8 mouse cellular contexts compared by ENCODE assay signal in the genomic region with DNA sequence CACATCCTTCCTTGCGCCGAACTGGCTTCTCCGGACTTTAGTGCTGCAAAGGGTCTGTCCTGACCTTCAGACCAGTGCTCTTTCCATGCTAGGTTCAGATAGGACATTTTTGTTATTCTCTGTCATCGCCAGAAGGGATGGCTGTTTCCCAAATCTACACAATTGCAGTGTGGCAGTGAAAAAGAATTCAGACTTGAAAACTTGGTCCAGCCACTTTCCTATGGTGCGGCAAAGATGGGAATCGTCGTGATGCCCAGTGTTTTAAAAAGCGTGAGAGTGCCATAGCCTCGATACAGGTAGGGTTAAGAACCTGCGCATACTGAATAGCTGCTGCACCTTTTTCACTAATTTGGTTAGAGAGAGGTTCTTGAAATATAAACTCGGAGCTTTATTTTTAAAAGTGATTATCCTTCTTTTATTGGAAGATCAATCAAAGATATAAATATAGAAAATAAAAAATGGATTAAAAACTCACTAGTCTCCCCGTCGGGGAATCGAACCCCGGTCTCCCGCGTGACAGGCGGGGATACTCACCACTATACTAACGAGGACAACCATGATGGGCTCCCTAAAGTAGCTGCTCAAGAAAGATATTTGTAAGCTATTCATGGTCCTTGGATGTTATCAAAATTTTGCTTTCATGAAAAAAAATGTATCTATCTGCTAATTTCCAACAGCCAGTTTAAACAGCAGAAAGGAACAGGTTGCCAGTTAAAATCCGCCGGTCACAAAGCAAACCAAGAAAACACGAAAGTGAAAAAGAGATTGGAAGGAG. TPM values are rescaled to one million over a fixed set of nuclear protein-coding genes. Genes with fewer than 3 reads are reported as not detected.
DNase-seq lines count a peak whose midpoint lies in the region; ATAC-seq and TF ChIP-seq lines count a peak whose summit lies in the region.

No protein-coding gene starts in this region.

- DNase-seq in liver = peak; percentile 76

- H3ac ChIP-seq in C2C12 (ENCODE audit: control insufficient read depth, insufficient read length, low read depth) (peak overlapping the region; percentile 53), myocyte (ENCODE audit: control insufficient read depth, insufficient read length) (no peak overlapping the region)

- peak; percentile 40 for ATAC-seq in erythroblast, adult 5-6 weeks (replicated peaks; ENCODE audit: low FRiP score, poor library complexity, severe bottlenecking)
- ATAC-seq in heart, embryonic 12.5 days (ENCODE audit: insufficient number of reproducible peaks, low FRiP score) = peak; percentile 77
- ATAC-seq in kidney, embryonic 16.5 days (ENCODE audit: low FRiP score, low TSS enrichment) = peak; percentile 55; the same call in 1 of the 2 replicates
- no peak; the same call in 1 of the 2 replicates for ATAC-seq in stomach, embryonic 14.5 days (ENCODE audit: insufficient number of reproducible peaks, insufficient read depth, low FRiP score, low read depth)

- H3K79me2 ChIP-seq in C2C12 (ENCODE audit: control insufficient read depth, insufficient read depth) (no peaks in the 10 kb centered on the region), myocyte (ENCODE audit: control insufficient read depth, insufficient read depth) (no peaks in the 10 kb centered on the region)

- WGBS in heart, embryonic 12.5 days = 3% methylated on average over 22 of the region's 22 CpGs
- WGBS in kidney, embryonic 16.5 days = 2% methylated on average over 22 of the region's 22 CpGs
- WGBS in stomach, embryonic 14.5 days = 3% methylated on average over 22 of the region's 22 CpGs

- H3K9me3 ChIP-seq in heart, embryonic 12.5 days (replicated peaks) = no peaks in the 10 kb centered on the region
- H3K9me3 ChIP-seq in kidney, embryonic 16.5 days (ENCODE audit: low read length) = no peaks in the 10 kb centered on the region
- no peaks in the 10 kb centered on the region for H3K9me3 ChIP-seq in stomach, embryonic 14.5 days (ENCODE audit: control insufficient read depth, low read depth, low read length)

- no peaks in the 10 kb centered on the region for H3K79me3 ChIP-seq in C2C12 (ENCODE audit: low read depth)

- H3K27me3 ChIP-seq in C2C12 (ENCODE audit: control insufficient read depth, insufficient read depth, insufficient read length) (no peaks in the 10 kb centered on the region), myocyte (ENCODE audit: control insufficient read depth, insufficient read depth, insufficient read length) (no peaks in the 10 kb centered on the region)
- peaks cover 22% of the 10 kb centered on the region for H3K27me3 ChIP-seq in heart, embryonic 12.5 days (replicated peaks)
- H3K27me3 ChIP-seq in kidney, embryonic 16.5 days (ENCODE audit: insufficient read depth, low read length) = peaks cover 18% of the 10 kb centered on the region
- H3K27me3 ChIP-seq in stomach, embryonic 14.5 days (ENCODE audit: control insufficient read depth, insufficient read depth, low read length) = no peaks in the 10 kb centered on the region

- H3K4me1 ChIP-seq in bone marrow macrophage, adult 2 months (ENCODE audit: control insufficient read depth, insufficient read depth, low read length) = peaks cover 3% of the 10 kb centered on the region; the same call in 1 of the 2 replicates
- peaks cover 3% of the 10 kb centered on the region; the same call in 1 of the 2 replicates for H3K4me1 ChIP-seq in heart, embryonic 12.5 days (replicated peaks)
- H3K4me1 ChIP-seq in kidney, embryonic 16.5 days (ENCODE audit: insufficient read depth, low read length) = peaks cover 10% of the 10 kb centered on the region
- peaks cover 4% of the 10 kb centered on the region; the same call in 1 of the 2 replicates for H3K4me1 ChIP-seq in stomach, embryonic 14.5 days (ENCODE audit: control insufficient read depth, insufficient read depth, low read length)

- no peak for TF ChIP-seq POLR2A in bone marrow macrophage, adult 2 months (IDR thresholded peaks at IDR 0.05; ENCODE audit: borderline replicate concordance, low read depth, low read length)
- TF ChIP-seq POLR2A in myocyte (IDR thresholded peaks at IDR 0.05; ENCODE audit: insufficient read length, low read depth) = no peak

- no peak overlapping the region for H3K27ac ChIP-seq in bone marrow macrophage, adult 2 months (ENCODE audit: insufficient read depth, low read depth, low read length)
- no peak overlapping the region for H3K27ac ChIP-seq in heart, embryonic 12.5 days (ENCODE audit: poor library complexity, severe bottlenecking)
- H3K27ac ChIP-seq in kidney, embryonic 16.5 days (ENCODE audit: low read length) = no peak overlapping the region
- no peak overlapping the region for H3K27ac ChIP-seq in stomach, embryonic 14.5 days (ENCODE audit: low read length)

- H3K4me2 ChIP-seq in heart, embryonic 12.5 days = peak overlapping the region; percentile 75
- H3K4me2 ChIP-seq in kidney, embryonic 16.5 days (replicated peaks; ENCODE audit: low read depth, low read length) = peak overlapping the region; percentile 86
- H3K4me2 ChIP-seq in myocyte (ENCODE audit: low read depth) = peak overlapping the region; percentile 96
- peak overlapping the region; percentile 81 for H3K4me2 ChIP-seq in stomach, embryonic 14.5 days (replicated peaks; ENCODE audit: low read depth, low read length)

- H3K36me3 ChIP-seq in C2C12 (ENCODE audit: control insufficient read depth, insufficient read depth) (no peaks in the 10 kb centered on the region), myocyte (ENCODE audit: control insufficient read depth, insufficient read depth) (no peaks in the 10 kb centered on the region)
- H3K36me3 ChIP-seq in heart, embryonic 12.5 days = no peaks in the 10 kb centered on the region
- H3K36me3 ChIP-seq in kidney, embryonic 16.5 days (ENCODE audit: insufficient read depth, low read length) = no peaks in the 10 kb centered on the region
- H3K36me3 ChIP-seq in stomach, embryonic 14.5 days (ENCODE audit: control insufficient read depth, insufficient read depth, low read length) = no peaks in the 10 kb centered on the region

- H3K9ac ChIP-seq in heart, embryonic 12.5 days = no peak overlapping the region
- H3K9ac ChIP-seq in kidney, embryonic 16.5 days (replicated peaks; ENCODE audit: low read length) = 0 out of 2 replicates have a peak overlapping the region, but pooled peaks have one; percentile 26
- no peak overlapping the region for H3K9ac ChIP-seq in stomach, embryonic 14.5 days (replicated peaks; ENCODE audit: low read depth, low read length)

- no peak for TF ChIP-seq CTCF in C2C12 (IDR thresholded peaks at IDR 0.05; ENCODE audit: control insufficient read depth, insufficient read depth, insufficient read length)
- no peak for TF ChIP-seq CTCF in bone marrow macrophage, adult 2 months (IDR thresholded peaks at IDR 0.05; ENCODE audit: low read depth, low read length)

- H3K4me3 ChIP-seq in C2C12 (ENCODE audit: insufficient read depth, poor library complexity, severe bottlenecking) = peak overlapping the region; percentile 91
- peak overlapping the region; percentile 59 for H3K4me3 ChIP-seq in bone marrow macrophage, adult 2 months (ENCODE audit: insufficient read depth, low read length)
- H3K4me3 ChIP-seq in heart, embryonic 12.5 days = peak overlapping the region; percentile 52
- peak overlapping the region; percentile 54 for H3K4me3 ChIP-seq in kidney, embryonic 16.5 days (ENCODE audit: low read length)
- H3K4me3 ChIP-seq in myocyte = peak overlapping the region; percentile 60
- peak overlapping the region; percentile 34 for H3K4me3 ChIP-seq in stomach, embryonic 14.5 days (ENCODE audit: low read depth, low read length)

TF ChIP-seq in C2C12, 6 proteins besides CTCF, POLR2A, EP300 and RAD21:
- no peak for TF ChIP-seq MYOD1 (IDR thresholded peaks at IDR 0.05; ENCODE audit: control insufficient read depth, insufficient read length, low read depth)
- no peak for TF ChIP-seq USF1 (IDR thresholded peaks at IDR 0.05; ENCODE audit: low read depth)
- no peak for TF ChIP-seq MYOG (IDR thresholded peaks at IDR 0.05; ENCODE audit: control insufficient read depth, extremely low read depth, insufficient read length)
- no peak for TF ChIP-seq FOSL1 (IDR thresholded peaks at IDR 0.05; ENCODE audit: insufficient read depth, low read length, poor library complexity, severe bottlenecking)
- TF ChIP-seq CEBPB (IDR thresholded peaks at IDR 0.05; ENCODE audit: low read depth) = no peak
- no peak for TF ChIP-seq MAX (IDR thresholded peaks at IDR 0.05)

TF ChIP-seq in myocyte, 11 proteins besides CTCF, POLR2A, EP300 and RAD21:
- TF ChIP-seq TCF3 (IDR thresholded peaks at IDR 0.05; ENCODE audit: insufficient read length, low read depth) (no peak), MAX (IDR thresholded peaks at IDR 0.05; ENCODE audit: low read depth) (no peak), MYOG (IDR thresholded peaks at IDR 0.05; ENCODE audit: control insufficient read depth in 1 of 3, insufficient read depth in 1 of 3, insufficient read length in 2 of 3, low read depth in 2 of 3) (no peak), POLR2AphosphoS2 (IDR thresholded peaks at IDR 0.05; ENCODE audit: insufficient read length, low read depth) (no peak), REST (IDR thresholded peaks at IDR 0.05; ENCODE audit: insufficient read depth, insufficient read length) (no peak), TCF12 (IDR thresholded peaks at IDR 0.05; ENCODE audit: insufficient read depth, poor library complexity, severe bottlenecking) (no peak), SRF (IDR thresholded peaks at IDR 0.05; ENCODE audit: control insufficient read depth, insufficient read length, low read depth) (no peak)

RNA-seq across cellular contexts. Expression of a gene that starts 18.0 kb away (rescaled TPM):
- polyA plus RNA-seq in C2C12 (2012; fragmentation: generic; extraction: Trizol) (1.0 TPM), myocyte (2012; fragmentation: generic; extraction: Trizol) (2.1 TPM)
- polyA plus RNA-seq in bone marrow macrophage, adult 2 months (2012; ENCODE audit: insufficient read depth, insufficient read length, missing spikeins) = 84.3 and 86.6 TPM in 2 replicates
- 15.3 and 27.5 TPM in 2 replicates for total RNA-seq in erythroblast, adult 5-6 weeks (2015; ENCODE audit: low replicate concordance)
- total RNA-seq in erythroblast, adult 5-6 weeks (2017; ENCODE audit: low replicate concordance) = 9.3 and 10.6 TPM in 2 replicates
- 0.14 and 0.24 TPM in 2 replicates for polyA plus RNA-seq in heart, embryonic 12.5 days (2016; fragmentation: Nextera tagmentation; extraction: Ambion mirVana)
- 0.87 and 1.3 TPM in 2 replicates for polyA plus RNA-seq in kidney, embryonic 16.5 days (2015; fragmentation: Nextera tagmentation; extraction: Ambion mirVana)
- 0.74 and 0.91 TPM in 2 replicates for polyA plus RNA-seq in stomach, embryonic 14.5 days (2014; fragmentation: Nextera tagmentation; extraction: Ambion mirVana)

RNA-seq across cellular contexts. Expression of a gene that starts 28.0 kb away (rescaled TPM):
- polyA plus RNA-seq in C2C12 (2012; fragmentation: generic; extraction: Trizol) = not detected
- polyA plus RNA-seq in bone marrow macrophage, adult 2 months (2012; ENCODE audit: insufficient read depth, insufficient read length, missing spikeins) = 1,121 and 1,154 TPM in 2 replicates
- 100 and 146 TPM in 2 replicates for total RNA-seq in erythroblast, adult 5-6 weeks (2015; ENCODE audit: low replicate concordance)
- 78.3 and 110 TPM in 2 replicates for total RNA-seq in erythroblast, adult 5-6 weeks (2017; ENCODE audit: low replicate concordance)
- polyA plus RNA-seq in heart, embryonic 12.5 days (2016; fragmentation: Nextera tagmentation; extraction: Ambion mirVana) = 3.8 and 4.5 TPM in 2 replicates
- polyA plus RNA-seq in kidney, embryonic 16.5 days (2015; fragmentation: Nextera tagmentation; extraction: Ambion mirVana) = 8.8 and 9.0 TPM in 2 replicates
- polyA plus RNA-seq in myocyte (2012; fragmentation: generic; extraction: Trizol) = 0.05 TPM
- 11.1 and 14.8 TPM in 2 replicates for polyA plus RNA-seq in stomach, embryonic 14.5 days (2014; fragmentation: Nextera tagmentation; extraction: Ambion mirVana)

Comparison
In these comparisons a context has a peak if more than half of its experiments do, and no peak if none do; other contexts are left out.
1. H3K4me3 ChIP-seq: peak in every context shown above with its lines; median percentile 91 in C2C12; 60 in myocyte; 59 in bone marrow macrophage, adult 2 months; 54 in kidney, embryonic 16.5 days; 52 in heart, embryonic 12.5 days; 34 in stomach, embryonic 14.5 days.
2. RNA of a gene that starts 18.0 kb away (polyA plus RNA-seq): 84.3 to 86.6 TPM in bone marrow macrophage, adult 2 months; 2.1 TPM in myocyte (single experiment), 0.87 to 1.3 TPM in kidney, embryonic 16.5 days, 1.0 TPM in C2C12 (single experiment), 0.74 to 0.91 TPM in stomach, embryonic 14.5 days and 0.14 to 0.24 TPM in heart, embryonic 12.5 days; every median in the first group is over 10 times any median in the second.
3. RNA of a gene that starts 28.0 kb away (polyA plus RNA-seq): 1,121 to 1,154 TPM in bone marrow macrophage, adult 2 months; 11.1 to 14.8 TPM in stomach, embryonic 14.5 days, 8.8 to 9.0 TPM in kidney, embryonic 16.5 days, 3.8 to 4.5 TPM in heart, embryonic 12.5 days, 0.05 TPM in myocyte (single experiment) and not detected in C2C12 (single experiment); every median in the first group is over 10 times any median in the second.
4. Peak in every context shown above with its lines, with median percentiles within 50 percentile points of each other: H3K4me2 ChIP-seq.